Mouse (Mus musculus): ENCODE data around the gene Fam207a. TPM values are rescaled to one million over a fixed set of nuclear protein-coding genes. Genes with fewer than 3 reads are reported as not detected.

Fam207a gene
- polyA plus RNA-seq, 1 experiment from 2014 or later: 38.0 TPM

DNA sequence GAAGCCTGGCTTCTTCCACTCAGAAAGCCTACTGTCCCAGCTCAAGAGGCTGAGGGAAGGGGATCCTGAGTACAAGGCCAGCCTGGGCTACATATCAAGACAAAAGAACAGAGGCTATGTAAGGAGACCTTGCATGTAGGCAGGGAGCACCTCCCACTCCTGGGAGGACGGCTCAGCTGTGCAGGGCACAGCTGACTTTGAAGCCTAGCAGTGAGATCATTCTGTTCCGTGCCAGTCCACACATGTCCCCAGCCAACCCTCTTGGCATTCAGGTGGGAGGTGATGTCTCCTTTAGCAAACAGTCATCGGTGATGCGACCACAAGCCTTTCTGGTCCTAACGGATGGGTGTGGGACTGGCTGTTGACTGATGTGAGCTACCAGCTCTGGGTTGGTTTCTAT is 49.7 kb downstream of the Fam207a start:
- no peaks in the 10 kb centered on the region for H3K9me3 ChIP-seq
- H3K4me2 ChIP-seq: no peak overlapping the region
- no peak for ATAC-seq (ENCODE audit: borderline replicate concordance, extremely low read depth, low FRiP score, low TSS enrichment)
- H3K9ac ChIP-seq: no peak overlapping the region
- 65% methylated on average over 5 of the region's 5 CpGs for WGBS
- no peak overlapping the region for H3K4me3 ChIP-seq
- peaks cover 34% of the 10 kb centered on the region for H3K4me1 ChIP-seq
- peak overlapping the region; percentile 80 for H3K27ac ChIP-seq
- no peaks in the 10 kb centered on the region for H3K27me3 ChIP-seq
- no peaks in the 10 kb centered on the region for H3K36me3 ChIP-seq

DNA sequence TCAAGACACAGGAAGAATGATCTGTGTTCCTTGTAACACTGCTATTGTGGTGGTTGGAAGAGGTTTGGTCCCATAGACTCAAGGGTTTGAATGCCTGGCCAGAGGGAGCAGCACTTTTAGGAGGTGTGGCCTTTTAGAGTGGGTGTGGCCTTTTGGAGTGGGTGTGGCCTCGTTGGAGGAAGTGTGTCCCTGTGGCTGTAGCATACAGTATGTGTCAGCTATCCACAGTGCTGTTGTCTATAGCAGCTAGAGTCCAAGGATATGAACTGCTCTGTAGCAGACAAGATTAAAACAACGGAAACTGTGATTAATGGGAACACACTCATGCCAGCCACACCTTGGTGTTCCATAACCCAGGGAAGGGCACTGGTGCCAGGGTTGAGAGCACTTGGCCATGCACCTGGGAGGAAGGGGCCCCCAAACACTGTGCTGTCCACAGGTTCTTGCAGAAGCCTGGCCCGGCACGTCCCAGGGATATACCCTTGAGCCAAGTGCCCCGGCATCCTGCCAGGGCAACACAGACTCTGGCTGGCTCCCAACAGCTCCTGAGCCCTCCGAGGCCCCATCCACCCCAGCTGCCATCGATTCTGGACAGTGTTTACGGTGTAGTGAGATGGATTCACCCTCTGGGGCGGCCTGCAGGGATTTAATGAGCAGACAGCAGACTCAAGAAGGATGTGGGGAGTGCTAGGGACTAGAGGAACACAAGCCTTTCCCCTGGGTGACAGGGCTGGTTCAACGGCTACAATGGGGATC is 51.2 kb downstream of the Fam207a start:
- Histone ChIP-seq H3K36me3 (no peaks in the 10 kb centered on the region), H3K27me3 (no peaks in the 10 kb centered on the region), H3K4me3 (no peak overlapping the region), H3K9ac (no peak overlapping the region), H3K27ac (peak overlapping the region; percentile 80), H3K4me1 (peaks cover 34% of the 10 kb centered on the region), H3K9me3 (no peaks in the 10 kb centered on the region), H3K4me2 (peak overlapping the region; percentile 4; the same call in 1 of the 2 replicates)
- 33% methylated on average over 10 of the region's 10 CpGs for WGBS
- peak; percentile 93 for ATAC-seq (ENCODE audit: borderline replicate concordance, extremely low read depth, low FRiP score, low TSS enrichment)

DNA sequence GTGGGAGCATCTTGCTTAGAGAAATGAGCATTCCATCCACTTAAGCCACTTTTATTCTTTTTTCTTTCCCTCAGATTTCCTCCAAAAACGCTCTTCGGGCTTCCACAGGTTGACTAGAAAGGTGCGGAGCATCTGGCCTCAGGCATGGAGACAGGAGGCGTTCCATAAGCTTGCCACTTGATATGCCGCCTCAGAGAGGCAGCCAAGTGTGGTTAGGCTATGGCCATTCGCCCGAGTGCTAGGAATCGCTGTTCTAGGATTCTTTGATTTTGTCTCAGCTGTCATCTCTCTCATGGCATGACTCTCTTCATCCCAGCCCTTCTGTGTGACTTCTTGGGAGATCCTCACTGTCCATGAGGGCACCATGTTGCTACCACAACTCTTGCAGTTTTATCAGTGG is 54.4 kb downstream of the Fam207a start:
- 89% methylated on average over 8 of the region's 8 CpGs for WGBS
- Histone ChIP-seq H3K4me3 (no peak overlapping the region), H3K27ac (no peak overlapping the region), H3K4me1 (peaks cover 32% of the 10 kb centered on the region), H3K27me3 (no peaks in the 10 kb centered on the region), H3K9ac (no peak overlapping the region), H3K4me2 (no peak overlapping the region), H3K9me3 (no peaks in the 10 kb centered on the region), H3K36me3 (no peaks in the 10 kb centered on the region)
- ATAC-seq (ENCODE audit: borderline replicate concordance, extremely low read depth, low FRiP score, low TSS enrichment): no peak

DNA sequence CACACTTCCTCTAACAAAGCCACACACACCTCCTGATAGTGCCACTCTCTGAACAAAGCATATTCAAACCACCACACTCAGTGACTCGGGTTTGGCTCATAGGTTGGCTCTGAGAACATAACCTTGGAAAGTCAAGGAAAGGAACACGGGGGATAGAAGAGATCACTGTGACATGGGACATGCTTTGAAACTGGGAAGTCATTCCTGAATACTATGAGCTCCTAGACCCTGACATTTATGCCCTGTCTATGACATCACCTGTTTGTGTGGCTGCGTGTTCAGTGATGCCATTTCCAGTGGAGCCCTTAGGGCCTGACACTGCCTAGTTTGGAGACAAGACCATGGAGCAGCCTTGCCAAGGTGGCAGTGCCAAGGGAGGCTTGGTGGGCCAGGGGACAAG is 57.9 kb downstream of the Fam207a start:
- Histone ChIP-seq H3K9ac (no peak overlapping the region), H3K36me3 (no peaks in the 10 kb centered on the region), H3K27ac (no peak overlapping the region), H3K4me3 (no peak overlapping the region), H3K9me3 (no peaks in the 10 kb centered on the region), H3K27me3 (no peaks in the 10 kb centered on the region), H3K4me2 (no peak overlapping the region), H3K4me1 (peaks cover 17% of the 10 kb centered on the region)
- no peak for ATAC-seq (ENCODE audit: borderline replicate concordance, extremely low read depth, low FRiP score, low TSS enrichment)
- 81% methylated on average over 3 of the region's 3 CpGs for WGBS

DNA sequence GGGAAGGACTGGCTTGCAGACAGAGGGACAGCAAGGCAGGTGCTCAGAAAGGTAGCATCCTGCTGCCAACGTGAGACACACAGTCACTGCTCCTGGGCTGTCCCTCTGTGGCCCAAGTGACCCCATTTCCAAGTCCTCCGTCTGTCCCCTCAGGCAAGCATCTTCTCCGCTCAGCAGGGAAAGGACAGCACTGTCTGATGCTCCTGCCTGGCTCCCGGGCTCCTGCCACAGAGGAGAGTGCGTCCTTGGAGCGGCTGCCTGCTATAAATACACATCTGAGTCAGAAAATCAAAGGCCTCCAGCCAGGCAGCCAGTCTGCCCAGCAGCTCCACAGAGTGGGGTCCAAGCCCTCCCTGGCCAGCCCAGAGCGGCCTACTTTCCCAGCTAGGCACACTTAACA is 59.1 kb downstream of the Fam207a start:
- Histone ChIP-seq H3K27ac (0 out of 2 replicates have a peak overlapping the region, but pooled peaks have one; percentile 65), H3K4me1 (peaks cover 17% of the 10 kb centered on the region), H3K4me2 (no peak overlapping the region), H3K27me3 (no peaks in the 10 kb centered on the region), H3K9me3 (no peaks in the 10 kb centered on the region), H3K4me3 (no peak overlapping the region), H3K9ac (no peak overlapping the region), H3K36me3 (no peaks in the 10 kb centered on the region)
- ATAC-seq (ENCODE audit: borderline replicate concordance, extremely low read depth, low FRiP score, low TSS enrichment): no peak
- 71% methylated on average over 7 of the region's 7 CpGs for WGBS

DNA sequence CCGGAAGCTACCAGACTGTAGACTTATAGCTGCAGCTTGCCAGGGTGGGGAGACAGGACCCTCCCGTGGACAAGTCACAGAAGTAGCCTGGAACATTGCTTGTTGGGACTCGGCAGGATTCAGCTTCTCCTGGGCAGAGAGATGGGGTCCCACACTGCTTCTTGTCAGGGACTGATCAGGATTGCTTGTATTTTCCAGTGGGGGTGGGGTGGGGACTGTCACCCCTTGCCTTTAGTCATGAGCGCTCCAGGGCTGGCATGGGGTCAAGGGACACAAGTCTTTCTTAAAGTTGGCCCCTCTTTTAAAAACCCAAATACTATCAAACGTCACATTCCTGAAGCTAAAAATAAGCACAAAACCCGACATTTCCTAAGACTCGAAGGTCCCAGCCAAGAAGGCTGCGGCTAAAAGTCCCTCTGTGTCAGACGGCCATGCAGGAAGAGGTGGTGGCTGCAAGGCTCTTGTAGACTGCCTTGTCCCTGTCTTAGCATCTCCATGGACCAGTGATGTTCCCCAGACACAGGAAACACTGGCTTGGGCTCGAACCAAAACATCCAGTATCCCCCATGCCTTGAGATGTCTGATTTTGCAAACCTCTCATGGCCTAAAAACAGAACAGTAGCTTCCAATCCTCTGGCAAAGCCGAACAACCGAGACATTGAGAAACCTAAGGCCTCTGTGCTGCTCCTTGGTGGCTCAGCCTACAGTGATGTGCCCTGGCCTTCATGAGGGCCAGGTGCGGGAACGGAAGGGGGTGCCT is 60.2 kb downstream of the Fam207a start:
- peak; percentile 63 for ATAC-seq (ENCODE audit: borderline replicate concordance, extremely low read depth, low FRiP score, low TSS enrichment)
- Histone ChIP-seq H3K4me2 (no peak overlapping the region), H3K4me3 (no peak overlapping the region)

DNA sequence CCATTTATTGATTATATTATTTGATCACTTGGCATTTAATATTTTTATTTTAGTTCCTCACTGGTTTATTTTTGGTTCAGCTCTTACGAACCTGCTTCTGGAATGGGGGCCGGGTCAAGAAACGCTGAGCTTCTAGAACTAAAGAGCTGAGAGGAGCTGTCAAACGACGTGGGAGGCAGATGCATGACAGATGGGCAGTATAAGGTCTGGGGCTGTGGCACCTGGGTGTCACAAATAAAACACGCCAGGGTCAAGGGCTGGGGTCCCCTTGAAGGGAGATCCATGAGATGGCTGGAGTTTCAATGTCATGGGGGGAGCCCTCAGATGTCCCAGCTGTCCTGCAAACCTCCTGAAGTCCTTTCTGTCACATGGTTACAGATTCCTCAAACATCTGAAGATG is 60.8 kb downstream of the Fam207a start:
- no peaks in the 10 kb centered on the region for H3K36me3 ChIP-seq
- WGBS: 52% methylated on average over 6 of the region's 6 CpGs
- H3K4me1 ChIP-seq: peaks cover 21% of the 10 kb centered on the region
- H3K9ac ChIP-seq: no peak overlapping the region
- no peak for ATAC-seq (ENCODE audit: borderline replicate concordance, extremely low read depth, low FRiP score, low TSS enrichment)
- H3K9me3 ChIP-seq: no peaks in the 10 kb centered on the region
- H3K4me2 ChIP-seq: no peak overlapping the region
- H3K27me3 ChIP-seq: no peaks in the 10 kb centered on the region
- no peak overlapping the region for H3K4me3 ChIP-seq
- H3K27ac ChIP-seq: peak overlapping the region; percentile 65

More for the DNA sequence above, 60.2 kb downstream of the Fam207a start:
- H3K9me3 ChIP-seq: no peaks in the 10 kb centered on the region
- WGBS: 52% methylated on average over 14 of the region's 14 CpGs
- H3K27me3 ChIP-seq: no peaks in the 10 kb centered on the region
- no peaks in the 10 kb centered on the region for H3K36me3 ChIP-seq
- no peak overlapping the region for H3K9ac ChIP-seq
- H3K4me1 ChIP-seq: peaks cover 17% of the 10 kb centered on the region
- H3K27ac ChIP-seq: peak overlapping the region; percentile 65

DNA sequence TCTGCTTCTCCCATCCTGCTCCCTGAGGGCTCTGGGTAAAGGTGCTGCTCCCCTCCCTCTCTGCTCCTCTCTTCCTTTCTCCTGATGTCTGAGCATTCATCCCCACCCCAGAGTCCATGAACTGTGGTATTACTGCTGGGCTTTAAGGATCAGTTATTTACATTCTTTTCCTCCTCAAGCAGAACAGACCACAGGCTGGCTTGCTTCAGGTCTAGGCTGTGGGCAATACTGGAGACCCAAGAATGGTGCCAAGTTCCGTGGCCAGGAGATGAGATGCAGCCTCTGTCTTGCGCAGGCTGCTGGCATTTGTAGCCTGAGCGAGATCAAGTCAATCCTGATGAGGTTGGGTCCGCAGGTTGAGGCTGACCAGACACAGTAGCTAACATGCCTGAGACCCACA is 63.8 kb downstream of the Fam207a start:
- Histone ChIP-seq H3K9ac (no peak overlapping the region), H3K4me1 (peaks cover 43% of the 10 kb centered on the region), H3K4me2 (no peak overlapping the region), H3K4me3 (no peak overlapping the region), H3K27ac (no peak overlapping the region), H3K27me3 (no peaks in the 10 kb centered on the region), H3K9me3 (no peaks in the 10 kb centered on the region), H3K36me3 (no peaks in the 10 kb centered on the region)
- ATAC-seq (ENCODE audit: borderline replicate concordance, extremely low read depth, low FRiP score, low TSS enrichment): no peak
- WGBS: 80% methylated on average over 4 of the region's 4 CpGs

DNA sequence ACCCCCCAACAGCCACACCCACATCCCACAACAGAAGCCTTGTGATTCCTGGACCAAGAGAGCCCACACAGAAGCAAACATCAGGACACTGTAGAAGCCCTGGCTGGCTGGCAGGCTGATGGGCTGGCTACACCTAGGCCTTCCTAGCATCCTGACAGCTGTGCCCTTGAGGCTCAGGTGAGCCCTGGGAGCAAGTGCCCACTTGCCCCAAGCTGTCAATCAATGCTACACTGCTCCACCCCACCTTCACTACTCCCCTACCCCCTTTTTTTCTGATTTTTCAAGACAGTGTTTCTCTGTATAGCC is 65.5 kb downstream of the Fam207a start:
- H3K4me1 ChIP-seq: peaks cover 30% of the 10 kb centered on the region
- no peak overlapping the region for H3K9ac ChIP-seq
- no peaks in the 10 kb centered on the region for H3K36me3 ChIP-seq
- no peaks in the 10 kb centered on the region; the same call in 1 of the 2 replicates for H3K9me3 ChIP-seq
- peak overlapping the region; percentile 6; the same call in 1 of the 2 replicates for H3K27ac ChIP-seq
- H3K4me3 ChIP-seq: no peak overlapping the region
- ATAC-seq (ENCODE audit: borderline replicate concordance, extremely low read depth, low FRiP score, low TSS enrichment): no peak
- peak overlapping the region; percentile 52 for H3K4me2 ChIP-seq
- no peaks in the 10 kb centered on the region for H3K27me3 ChIP-seq

DNA sequence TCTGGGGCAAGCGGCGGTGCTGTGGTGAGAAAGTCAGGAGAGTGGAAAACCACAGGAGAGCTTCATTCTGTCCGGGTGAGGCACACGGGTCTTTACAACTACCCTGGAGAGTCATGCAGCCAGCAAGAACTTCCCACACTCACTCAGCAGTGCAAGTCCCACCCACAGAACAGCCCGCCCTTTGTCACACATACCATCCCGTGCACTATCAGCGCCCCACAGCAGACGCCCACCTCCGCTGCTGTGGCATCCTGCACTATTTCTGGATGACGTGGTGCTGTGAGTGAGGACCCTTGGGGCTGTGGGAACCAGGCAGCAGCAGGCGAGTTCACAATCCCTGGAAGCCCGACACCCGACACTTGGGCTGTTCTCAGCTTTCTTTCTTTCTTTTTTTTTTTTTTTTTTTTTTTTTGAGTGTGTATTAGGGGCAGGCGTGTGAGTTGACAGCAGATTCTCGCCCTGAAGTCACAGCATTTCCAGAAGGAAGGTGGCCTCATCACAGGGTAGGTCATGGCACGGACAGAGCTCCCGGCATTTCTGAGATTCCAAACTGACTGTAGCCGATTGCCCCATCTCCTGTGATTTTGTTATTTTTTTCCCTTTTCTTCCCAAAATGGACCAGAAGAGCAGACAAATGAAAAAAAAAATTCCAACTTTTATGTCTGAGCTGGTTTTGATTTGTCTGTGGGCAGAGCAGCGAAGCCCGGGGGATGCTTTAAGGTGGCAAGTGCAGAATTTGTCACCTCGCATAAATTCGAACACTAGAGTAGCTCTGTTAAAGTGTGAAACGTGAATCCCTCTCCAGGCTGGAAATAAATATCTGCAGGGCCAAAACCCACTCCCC is 66.0 kb downstream of the Fam207a start:
- peak overlapping the region; percentile 28 for H3K4me3 ChIP-seq
- ATAC-seq (ENCODE audit: borderline replicate concordance, extremely low read depth, low FRiP score, low TSS enrichment): peak; percentile 66; the same call in 1 of the 2 replicates
- peak overlapping the region; percentile 27 for H3K9ac ChIP-seq
- peaks cover 26% of the 10 kb centered on the region for H3K4me1 ChIP-seq
- no peaks in the 10 kb centered on the region for H3K27me3 ChIP-seq
- peak overlapping the region; percentile 52 for H3K4me2 ChIP-seq
- no peaks in the 10 kb centered on the region for H3K36me3 ChIP-seq
- no peaks in the 10 kb centered on the region; the same call in 1 of the 2 replicates for H3K9me3 ChIP-seq
- 16% methylated on average over 23 of the region's 23 CpGs for WGBS
- peak overlapping the region; percentile 56 for H3K27ac ChIP-seq

DNA sequence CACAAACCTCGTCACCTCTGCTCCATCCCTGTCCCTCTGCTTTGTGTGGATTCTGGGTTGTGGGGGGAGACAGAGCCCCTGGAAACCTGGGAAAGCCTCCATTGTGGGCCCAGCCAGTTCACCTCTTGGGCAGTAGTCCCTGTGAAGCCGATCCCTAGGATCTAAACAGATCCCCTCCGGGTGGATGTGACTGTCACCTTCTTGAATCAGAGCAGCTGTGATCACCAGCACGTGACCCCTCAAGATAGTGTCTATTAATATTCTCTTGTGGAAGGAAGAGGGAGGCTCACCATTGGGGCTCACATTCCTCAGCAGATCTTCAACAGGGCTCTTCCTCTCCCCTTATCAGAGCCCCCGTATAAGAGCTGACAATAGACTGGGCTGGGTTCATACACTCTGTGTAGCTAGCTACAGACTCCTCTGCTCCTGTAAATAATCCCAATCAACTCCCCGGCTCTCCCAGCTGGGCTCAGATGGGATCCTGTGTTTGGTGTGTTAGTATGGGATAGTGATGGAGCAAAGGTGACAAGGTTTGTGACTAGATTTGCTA is 66.8 kb downstream of the Fam207a start:
- Histone ChIP-seq H3K36me3 (no peaks in the 10 kb centered on the region), H3K9me3 (no peaks in the 10 kb centered on the region; the same call in 1 of the 2 replicates), H3K27ac (peak overlapping the region; percentile 56), H3K4me3 (peak overlapping the region; percentile 28), H3K4me2 (peak overlapping the region; percentile 52), H3K4me1 (peaks cover 26% of the 10 kb centered on the region), H3K9ac (peak overlapping the region; percentile 27; the same call in 1 of the 2 replicates), H3K27me3 (no peaks in the 10 kb centered on the region)
- 27% methylated on average over 6 of the region's 6 CpGs for WGBS
- ATAC-seq (ENCODE audit: borderline replicate concordance, extremely low read depth, low FRiP score, low TSS enrichment): 0 out of 2 replicates have a peak, but pooled peaks have one; percentile 14

Measured in lung, embryonic 15.5 days (tissue).